Mouse (Mus musculus): Measurements from ENCODE around the gene Grb7. TPM values are rescaled to one million over a fixed set of nuclear protein-coding genes. Genes with fewer than 3 reads are reported as not detected.

The Grb7 gene
- polyA plus RNA-seq, 1 experiment from 2014 or later = 44.7 TPM

GRCm38 (mm10) chr11:98417074-98417473 lies 29.1 kb upstream of the Grb7 start:
- H3K27ac ChIP-seq = no peak overlapping the region

DNA sequence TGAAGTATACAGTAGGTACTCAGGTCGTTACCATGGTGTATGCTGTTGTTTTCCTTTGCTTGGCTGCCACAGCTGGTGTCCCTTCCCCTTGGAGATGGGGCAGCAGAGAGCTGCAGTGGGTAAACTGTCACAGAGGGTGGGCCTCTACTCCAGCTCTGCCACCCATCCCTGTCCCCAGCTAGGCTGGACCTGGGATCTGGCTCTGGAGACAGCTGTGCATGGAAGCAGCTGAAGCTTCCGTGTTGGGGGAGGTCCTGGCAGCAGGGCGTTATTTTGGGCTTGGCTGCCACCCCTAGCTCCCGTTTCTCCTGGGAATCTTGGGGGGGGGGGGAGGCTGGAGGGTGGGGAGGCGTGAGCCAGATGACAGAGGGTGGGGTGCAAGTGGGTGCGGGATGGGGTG lies 27.9 kb upstream of the Grb7 start:
- no peak overlapping the region for H3K4me2 ChIP-seq
- H3K4me1 ChIP-seq = peaks cover 35% of the 10 kb centered on the region
- peaks cover 9% of the 10 kb centered on the region; the same call in 1 of the 2 replicates for H3K36me3 ChIP-seq
- H3K4me3 ChIP-seq (replicated peaks) = no peak overlapping the region
- peak overlapping the region; percentile 81 for H3K27ac ChIP-seq
- no peaks in the 10 kb centered on the region for H3K9me3 ChIP-seq
- H3K9ac ChIP-seq = no peak overlapping the region
- H3K27me3 ChIP-seq (replicated peaks) = no peaks in the 10 kb centered on the region
- 57% methylated on average over 6 of the region's 6 CpGs for WGBS
- no peak for ATAC-seq (ENCODE audit: insufficient read depth, low FRiP score, low read depth)

More at GRCm38 (mm10) chr11:98417074-98417473, 29.1 kb upstream of the Grb7 start:
- no peak overlapping the region for H3K4me3 ChIP-seq (replicated peaks)
- H3K9me3 ChIP-seq = no peaks in the 10 kb centered on the region
- no peak overlapping the region for H3K9ac ChIP-seq
- peaks cover 35% of the 10 kb centered on the region for H3K4me1 ChIP-seq
- ATAC-seq (ENCODE audit: insufficient read depth, low FRiP score, low read depth) = no peak
- no peaks in the 10 kb centered on the region for H3K27me3 ChIP-seq (replicated peaks)
- no peaks in the 10 kb centered on the region for H3K36me3 ChIP-seq
- 71% methylated on average over 1 of the region's 1 CpGs for WGBS
- no peak overlapping the region for H3K4me2 ChIP-seq

- no peaks in the 10 kb centered on the region for H3K9me3 ChIP-seq
- H3K4me1 ChIP-seq = peaks cover 29% of the 10 kb centered on the region
- no peak overlapping the region for H3K4me2 ChIP-seq
- H3K4me3 ChIP-seq (replicated peaks) = no peak overlapping the region
- peak; percentile 47 for ATAC-seq (ENCODE audit: insufficient read depth, low FRiP score, low read depth)
- 69% methylated on average over 10 of the region's 10 CpGs for WGBS
- no peaks in the 10 kb centered on the region for H3K27me3 ChIP-seq (replicated peaks)
- H3K27ac ChIP-seq = peak overlapping the region; percentile 81
- peaks cover 9% of the 10 kb centered on the region; the same call in 1 of the 2 replicates for H3K36me3 ChIP-seq
- H3K9ac ChIP-seq = no peak overlapping the region
Measured at GRCm38 (mm10) chr11:98418939-98419547, 27.2 kb upstream of the Grb7 start.

DNA sequence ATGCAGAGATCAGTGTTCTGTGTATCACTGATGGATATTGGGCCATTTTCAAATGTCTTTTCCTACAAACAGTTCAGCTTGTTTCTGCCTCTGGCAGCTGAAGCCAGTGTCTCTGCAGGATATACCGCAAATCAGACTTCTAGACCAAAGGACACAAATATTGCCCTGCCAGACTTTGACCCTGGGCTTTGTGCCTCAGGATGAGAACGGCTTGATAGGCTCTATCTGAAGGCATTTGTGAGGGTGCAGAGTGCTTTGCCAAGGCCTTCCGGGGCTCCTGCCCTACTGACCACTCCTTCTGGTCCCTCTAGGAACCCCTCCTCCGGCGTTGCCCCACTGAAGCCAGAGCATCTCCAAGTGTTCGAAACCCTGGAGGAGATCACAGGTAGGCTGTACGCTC lies 19.6 kb upstream of the Grb7 start:
- no peak for ATAC-seq (ENCODE audit: insufficient read depth, low FRiP score, low read depth)
- peaks cover 54% of the 10 kb centered on the region for H3K36me3 ChIP-seq
- no peak overlapping the region for H3K27ac ChIP-seq
- no peak overlapping the region for H3K4me3 ChIP-seq (replicated peaks)
- H3K9ac ChIP-seq = no peak overlapping the region
- H3K4me1 ChIP-seq = no peaks in the 10 kb centered on the region
- no peaks in the 10 kb centered on the region for H3K9me3 ChIP-seq
- no peak overlapping the region for H3K4me2 ChIP-seq
- 91% methylated on average over 7 of the region's 7 CpGs for WGBS
- H3K27me3 ChIP-seq (replicated peaks) = no peaks in the 10 kb centered on the region

- peak; percentile 53 for ATAC-seq (ENCODE audit: insufficient read depth, low FRiP score, low read depth)
- H3K27me3 ChIP-seq (replicated peaks) = no peaks in the 10 kb centered on the region
- no peaks in the 10 kb centered on the region for H3K4me1 ChIP-seq
- H3K4me2 ChIP-seq = no peak overlapping the region
- peak overlapping the region; percentile 75 for H3K27ac ChIP-seq
- no peaks in the 10 kb centered on the region for H3K9me3 ChIP-seq
- no peak overlapping the region for H3K9ac ChIP-seq
- no peak overlapping the region for H3K4me3 ChIP-seq (replicated peaks)
- peaks cover 50% of the 10 kb centered on the region for H3K36me3 ChIP-seq
- WGBS = 68% methylated on average over 5 of the region's 5 CpGs
Measured at GRCm38 (mm10) chr11:98428436-98428835, 17.8 kb upstream of the Grb7 start.

GRCm38 (mm10) chr11:98431743-98432502 lies 14.3 kb upstream of the Grb7 start:
- no peaks in the 10 kb centered on the region for H3K4me1 ChIP-seq
- 83% methylated on average over 9 of the region's 9 CpGs for WGBS
- H3K4me3 ChIP-seq (replicated peaks) = no peak overlapping the region
- no peak for ATAC-seq (ENCODE audit: insufficient read depth, low FRiP score, low read depth)
- no peak overlapping the region for H3K9ac ChIP-seq
- H3K27me3 ChIP-seq (replicated peaks) = no peaks in the 10 kb centered on the region
- H3K27ac ChIP-seq = no peak overlapping the region
- H3K4me2 ChIP-seq = no peak overlapping the region
- no peaks in the 10 kb centered on the region for H3K9me3 ChIP-seq
- peaks cover 59% of the 10 kb centered on the region for H3K36me3 ChIP-seq

DNA sequence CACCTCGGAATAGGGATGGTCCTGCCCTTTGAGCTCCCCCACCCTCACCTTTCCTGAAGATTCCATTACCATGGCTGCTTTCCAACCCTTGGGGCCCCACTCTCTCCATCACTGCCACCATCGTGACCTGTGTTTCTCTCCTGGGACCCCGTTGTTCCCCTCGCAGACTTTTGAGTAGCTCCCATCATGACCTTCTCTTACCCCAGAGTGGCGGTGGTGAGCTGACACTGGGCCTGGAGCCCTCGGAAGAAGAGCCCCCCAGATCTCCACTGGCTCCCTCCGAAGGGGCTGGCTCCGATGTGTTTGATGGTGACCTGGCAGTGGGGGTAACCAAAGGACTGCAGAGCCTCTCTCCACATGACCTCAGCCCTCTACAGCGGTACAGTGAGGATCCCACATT lies 10.5 kb upstream of the Grb7 start:
- no peak overlapping the region for H3K27ac ChIP-seq
- no peaks in the 10 kb centered on the region for H3K27me3 ChIP-seq (replicated peaks)
- H3K4me2 ChIP-seq = no peak overlapping the region
- 85% methylated on average over 9 of the region's 9 CpGs for WGBS
- H3K4me3 ChIP-seq (replicated peaks) = no peak overlapping the region
- H3K36me3 ChIP-seq = peaks cover 39% of the 10 kb centered on the region
- no peak for ATAC-seq (ENCODE audit: insufficient read depth, low FRiP score, low read depth)
- H3K9me3 ChIP-seq = no peaks in the 10 kb centered on the region
- H3K9ac ChIP-seq = no peak overlapping the region
- H3K4me1 ChIP-seq = peaks cover 8% of the 10 kb centered on the region

DNA sequence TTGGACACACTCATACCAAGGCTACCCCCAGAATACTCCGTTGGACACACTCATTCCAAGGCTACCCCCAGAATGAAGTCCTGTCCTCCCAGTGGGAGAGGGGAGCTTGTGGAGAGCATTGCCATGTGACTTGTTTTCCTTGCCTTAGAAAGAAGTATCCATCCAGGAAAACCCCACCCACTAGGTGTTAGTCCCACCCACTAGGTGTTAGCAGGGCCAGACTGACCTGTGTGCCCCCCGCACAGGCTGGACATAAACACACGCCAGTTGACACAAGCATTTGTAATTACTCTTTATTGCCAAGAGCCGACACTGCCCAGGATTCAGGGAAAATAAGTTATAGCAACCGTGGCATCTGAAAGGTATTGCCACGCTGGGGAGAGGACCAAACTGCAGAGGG lies 8.8 kb upstream of the Grb7 start:
- Histone ChIP-seq H3K9ac (no peak overlapping the region), H3K4me2 (no peak overlapping the region), H3K4me3 (replicated peaks) (0 out of 2 replicates have a peak overlapping the region, but pooled peaks have one; percentile 71), H3K36me3 (peaks cover 34% of the 10 kb centered on the region), H3K4me1 (peaks cover 8% of the 10 kb centered on the region), H3K9me3 (no peaks in the 10 kb centered on the region), H3K27ac (0 out of 2 replicates have a peak overlapping the region, but pooled peaks have one; percentile 11), H3K27me3 (replicated peaks) (no peaks in the 10 kb centered on the region)
- ATAC-seq (ENCODE audit: insufficient read depth, low FRiP score, low read depth) = no peak
- WGBS = 71% methylated on average over 6 of the region's 6 CpGs

DNA sequence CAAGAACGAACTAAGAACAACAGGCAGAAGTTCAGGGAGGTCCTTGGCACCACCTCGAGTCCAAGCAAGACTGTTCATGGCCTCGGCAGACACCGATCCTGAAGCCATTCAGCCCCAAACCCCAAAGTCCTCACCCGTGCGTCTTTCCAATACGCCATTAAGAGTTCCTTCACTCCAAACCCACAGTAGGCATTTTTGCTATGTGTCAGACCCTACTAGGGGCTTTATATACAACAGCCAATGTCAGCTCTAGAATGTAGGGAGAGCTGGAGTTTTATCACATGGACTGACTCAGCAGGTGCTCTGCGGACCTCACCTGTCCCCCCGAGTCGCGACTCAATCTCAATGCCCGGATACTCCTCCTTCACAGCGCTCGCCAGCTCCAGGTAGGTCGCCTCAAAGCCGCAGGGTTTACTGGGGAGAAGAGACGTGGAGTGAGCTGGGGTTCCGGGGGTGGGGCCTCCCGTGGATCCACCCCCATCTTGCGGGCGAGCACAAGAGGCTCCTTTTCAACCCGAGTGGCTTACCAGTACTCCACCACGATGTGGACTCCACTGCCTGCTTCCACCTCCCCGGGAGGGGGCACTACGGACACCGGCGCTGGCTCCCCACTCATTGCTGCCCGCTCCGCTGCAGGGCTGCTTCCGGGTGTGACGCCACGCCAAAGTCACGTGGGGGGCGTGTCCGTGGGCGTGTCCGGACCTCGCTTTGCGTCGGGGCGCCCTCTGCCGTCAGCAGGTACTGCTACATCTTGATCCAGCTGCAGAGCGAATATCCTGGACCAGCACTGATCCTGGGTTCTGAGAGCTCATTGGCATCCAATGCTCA lies 7.6 kb upstream of the Grb7 start, which contains the start of gene Mien1:
Gene Mien1 (minus strand): TSS at position 661 of the 828 bp plus-strand sequence.
- peak; percentile 95 for ATAC-seq (ENCODE audit: insufficient read depth, low FRiP score, low read depth)
- H3K27ac ChIP-seq = peak within 1 kb of the TSS; percentile 84
- H3K9me3 ChIP-seq = no peaks in the 10 kb centered on the region
- peak within 1 kb of the TSS; percentile 84 for H3K4me2 ChIP-seq
- 1% methylated on average over 43 of the region's 43 CpGs for WGBS
- peak within 1 kb of the TSS; percentile 26; the same call in 1 of the 2 replicates for H3K9ac ChIP-seq
- peaks cover 8% of the 10 kb centered on the region for H3K4me1 ChIP-seq
- no peaks in the 10 kb centered on the region for H3K27me3 ChIP-seq (replicated peaks)
- H3K4me3 ChIP-seq (replicated peaks) = peak within 1 kb of the TSS; percentile 71
- H3K36me3 ChIP-seq = peaks cover 28% of the 10 kb centered on the region

GRCm38 (mm10) chr11:98443688-98444087 lies 2.5 kb upstream of the Grb7 start:
- no peak overlapping the region for H3K9ac ChIP-seq
- no peaks in the 10 kb centered on the region for H3K9me3 ChIP-seq
- ATAC-seq (ENCODE audit: insufficient read depth, low FRiP score, low read depth) = no peak
- WGBS = 92% methylated on average over 1 of the region's 1 CpGs
- H3K27ac ChIP-seq = no peak overlapping the region
- peaks cover 4% of the 10 kb centered on the region; the same call in 1 of the 2 replicates for H3K27me3 ChIP-seq (replicated peaks)
- no peaks in the 10 kb centered on the region for H3K36me3 ChIP-seq
- H3K4me2 ChIP-seq = no peak overlapping the region
- H3K4me3 ChIP-seq (replicated peaks) = no peak overlapping the region
- H3K4me1 ChIP-seq = peaks cover 5% of the 10 kb centered on the region

- peaks cover 4% of the 10 kb centered on the region; the same call in 1 of the 2 replicates for H3K27me3 ChIP-seq (replicated peaks)
- no peaks in the 10 kb centered on the region for H3K9me3 ChIP-seq
- ATAC-seq (ENCODE audit: insufficient read depth, low FRiP score, low read depth) = no peak
- no peak overlapping the region for H3K4me2 ChIP-seq
- 17% methylated on average over 1 of the region's 1 CpGs for WGBS
- H3K9ac ChIP-seq = no peak overlapping the region
- H3K4me1 ChIP-seq = peaks cover 10% of the 10 kb centered on the region
- H3K27ac ChIP-seq = peak overlapping the region; percentile 89
- H3K36me3 ChIP-seq = no peaks in the 10 kb centered on the region
- no peak overlapping the region for H3K4me3 ChIP-seq (replicated peaks)
Measured at GRCm38 (mm10) chr11:98445238-98445637, 956 bp upstream of the Grb7 start.

Measured in stomach, embryonic 15.5 days (tissue).